Mouse (Mus musculus) left cerebral cortex, adult 9 months (tissue): ENCODE results near the gene Suclg2.

Experiments used
- DNase-seq, 2 experiments: peaks; one replicate each; pipeline ENCODE4 v3.0.0; 2022; ENCODE audit warnings: low spot score in 2 of 2

Gene Suclg2

GRCm38 (mm10) chr6:95469521-95469920 is 249.1 kb downstream of the Suclg2 start:
- no peak for DNase-seq

- no peak for DNase-seq
These were observed 253.3 kb downstream of the Suclg2 start for GRCm38 (mm10) chr6:95465322-95465721.

- no peak for DNase-seq
These were observed 259.2 kb downstream of the Suclg2 start for GRCm38 (mm10) chr6:95459372-95459771.

GRCm38 (mm10) chr6:95446151-95446550 is 272.4 kb downstream of the Suclg2 start:
- DNase-seq, result no peak

GRCm38 (mm10) chr6:95445036-95445435 is 273.6 kb downstream of the Suclg2 start:
- DNase-seq, result no peak
